Mouse (Mus musculus) brain, embryonic 14.5 days (tissue): Measurements from ENCODE around the gene Nsd2.

ENCODE experiments used
- CTCF ChIP-seq: fragments of 200-500 bp; IDR thresholded peaks from 2 replicates; pipeline ENCODE4 v1.5.1; 2012; ENCODE audit warnings: inconsistent platforms, mild to moderate bottlenecking, moderate library complexity, borderline replicate concordance; ENCODE audit not compliant: insufficient read depth, insufficient read length; ENCODE audit errors: extremely low read depth
- POLR2A ChIP-seq: fragments of 200-500 bp; IDR thresholded peaks from 2 replicates; pipeline ENCODE4 v1.6.1; 2012; ENCODE audit warnings: mild to moderate bottlenecking, inconsistent platforms, borderline replicate concordance; ENCODE audit not compliant: poor library complexity, insufficient read depth, insufficient read length, severe bottlenecking; ENCODE audit errors: extremely low read depth

DNA sequence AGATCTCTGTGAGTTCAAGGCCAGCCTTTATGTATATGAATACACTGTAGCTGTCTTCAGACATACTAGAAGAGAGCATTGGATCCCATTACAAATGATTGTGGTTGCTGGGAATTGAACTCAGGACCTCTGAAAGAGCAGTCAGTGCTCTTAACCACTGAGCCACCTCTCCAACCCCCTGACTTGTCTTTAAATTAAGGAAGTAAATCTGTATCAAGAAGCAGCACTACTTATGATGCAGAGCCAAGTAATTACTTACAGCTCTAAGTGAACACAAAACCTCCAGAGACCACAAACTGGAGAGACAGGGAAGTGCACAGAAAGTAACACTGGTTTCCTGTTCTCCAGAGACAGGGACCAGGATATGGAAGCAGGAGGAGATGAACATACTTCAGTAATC, 43.3 kb upstream of the Nsd2 start:
- no peak for TF ChIP-seq CTCF
- no peak for TF ChIP-seq POLR2A
